Mouse (Mus musculus) hindbrain, embryonic 15.5 days (tissue): ENCODE data around the gene Nt5c2. TPM values are rescaled to one million over a fixed set of nuclear protein-coding genes. Genes with fewer than 3 reads are reported as not detected.
"Not testable (repeated sequence)": the region's sequence is repeated elsewhere in the genome, so short reads cannot be mapped to it uniquely, and the experiment has no call there.

Source experiments
- ATAC-seq: fragments of 200-750 bp; cut with Nextera tagmentation; 2 replicates; pipeline ENCODE4 v1.8.0; 2017; ENCODE audit warnings: low read depth, moderate number of reproducible peaks, moderate TSS enrichment; ENCODE audit not compliant: low FRiP score
- H3K27ac ChIP-seq: fragments of 300-500 bp; sonication (generic); replicated peaks from 2 replicates; pipeline ENCODE4 v1.5.1; 2015; ENCODE audit warnings: mild to moderate bottlenecking, inconsistent platforms
- H3K27me3 ChIP-seq: fragments of 300-500 bp; sonication (generic); 2 replicates; pipeline ENCODE4 v1.6.1; 2015; ENCODE audit warnings: control low read depth, inconsistent platforms
- H3K36me3 ChIP-seq: fragments of 300-500 bp; sonication (generic); 2 replicates; pipeline ENCODE4 v1.6.1; 2015; ENCODE audit warnings: control low read depth, inconsistent platforms
- H3K4me1 ChIP-seq: fragments of 300-500 bp; sonication (generic); replicated peaks from 2 replicates; pipeline ENCODE4 v1.6.1; 2015; ENCODE audit warnings: control low read depth, inconsistent platforms
- H3K4me2 ChIP-seq: fragments of 300-500 bp; sonication (generic); 2 replicates; pipeline ENCODE4 v1.6.1; 2015; ENCODE audit warnings: moderate library complexity, mild to moderate bottlenecking, inconsistent platforms
- H3K4me3 ChIP-seq: fragments of 300-500 bp; sonication (generic); 2 replicates; pipeline ENCODE4 v1.5.1; 2015; ENCODE audit warnings: mild to moderate bottlenecking, inconsistent platforms
- H3K9ac ChIP-seq: fragments of 300-500 bp; sonication (generic); 2 replicates; pipeline ENCODE4 v1.6.1; 2015; ENCODE audit warnings: inconsistent platforms
- H3K9me3 ChIP-seq: fragments of 300-500 bp; sonication (generic); 2 replicates; pipeline ENCODE4 v1.6.1; 2016; ENCODE audit warnings: control low read depth, inconsistent platforms
- WGBS: fragments of 180-500 bp; shearing (Covaris S2); methylation state at CpG from one replicate; pipeline ENCODE4 v1.1.7; 2015; 5-methylcytosine and 5-hydroxymethylcytosine counted together
- polyA plus RNA-seq: library from polyadenylated mRNA; unstranded; fragments of >200 nt; fragmentation: Nextera tagmentation; extraction: Ambion mirVana; gene quantifications from 2 replicates; pipeline ENCODE4 v1.2.1, GENCODE M21; 2015

Nt5c2 gene
- polyA plus RNA-seq, 1 experiment from 2014 or later = 74.1 TPM

- Histone ChIP-seq H3K4me1 (peaks cover under 1% of the 10 kb centered on the region; the same call in 1 of the 2 replicates), H3K9me3 (no peaks in the 10 kb centered on the region), H3K27ac (no peak overlapping the region), H3K27me3 (no peaks in the 10 kb centered on the region), H3K36me3 (no peaks in the 10 kb centered on the region), H3K4me2 (no peak overlapping the region), H3K4me3 (no peak overlapping the region), H3K9ac (no peak overlapping the region)
- WGBS = 59% methylated on average over 14 of the region's 14 CpGs
- no peak for ATAC-seq
Observed at GRCm38 (mm10) chr19:46983352-46983965, 31.5 kb downstream of the Nt5c2 start.

DNA sequence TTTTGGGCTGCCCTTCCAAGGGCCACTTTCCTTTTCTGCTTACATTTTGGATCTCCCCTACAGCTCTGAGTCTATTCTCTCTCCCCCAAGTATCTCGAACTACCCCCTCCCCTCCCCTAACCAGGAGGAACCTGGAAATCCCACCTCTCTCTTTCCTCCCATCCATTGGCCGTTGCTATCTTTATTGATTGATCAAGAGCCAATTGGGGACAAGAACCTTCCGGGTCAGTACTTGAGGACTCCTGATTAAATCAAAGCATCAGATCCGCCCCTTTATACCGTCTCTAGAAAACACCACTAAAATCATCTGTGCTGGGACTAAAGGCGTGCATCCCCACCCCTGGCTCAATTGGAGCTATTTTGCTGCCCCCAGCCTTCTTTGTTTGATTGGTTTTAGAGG is 33.5 kb downstream of the Nt5c2 start:
- Histone ChIP-seq H3K4me3 (no peak overlapping the region), H3K36me3 (no peaks in the 10 kb centered on the region), H3K27ac (no peak overlapping the region), H3K4me1 (no peaks in the 10 kb centered on the region), H3K9me3 (no peaks in the 10 kb centered on the region), H3K9ac (no peak overlapping the region), H3K4me2 (no peak overlapping the region), H3K27me3 (no peaks in the 10 kb centered on the region)
- 38% methylated on average over 6 of the region's 6 CpGs for WGBS
- ATAC-seq = 0 out of 2 replicates have a peak, but pooled peaks have one; percentile 19

- Histone ChIP-seq H3K9me3 (no peaks in the 10 kb centered on the region), H3K4me3 (no peak overlapping the region), H3K9ac (no peak overlapping the region), H3K36me3 (no peaks in the 10 kb centered on the region), H3K4me2 (no peak overlapping the region), H3K4me1 (no peaks in the 10 kb centered on the region), H3K27me3 (no peaks in the 10 kb centered on the region), H3K27ac (no peak overlapping the region)
- ATAC-seq = no peak
- 72% methylated on average over 3 of the region's 3 CpGs for WGBS
Observed at GRCm38 (mm10) chr19:46979781-46980105, 35.2 kb downstream of the Nt5c2 start.

- Histone ChIP-seq H3K4me3 (no peak overlapping the region), H3K27me3 (no peaks in the 10 kb centered on the region), H3K4me1 (no peaks in the 10 kb centered on the region), H3K36me3 (no peaks in the 10 kb centered on the region), H3K9ac (no peak overlapping the region), H3K27ac (no peak overlapping the region), H3K4me2 (no peak overlapping the region), H3K9me3 (no peaks in the 10 kb centered on the region)
- 83% methylated on average over 17 of the region's 17 CpGs for WGBS
- ATAC-seq = no peak
Observed at GRCm38 (mm10) chr19:46978920-46979780, 35.8 kb downstream of the Nt5c2 start.

DNA sequence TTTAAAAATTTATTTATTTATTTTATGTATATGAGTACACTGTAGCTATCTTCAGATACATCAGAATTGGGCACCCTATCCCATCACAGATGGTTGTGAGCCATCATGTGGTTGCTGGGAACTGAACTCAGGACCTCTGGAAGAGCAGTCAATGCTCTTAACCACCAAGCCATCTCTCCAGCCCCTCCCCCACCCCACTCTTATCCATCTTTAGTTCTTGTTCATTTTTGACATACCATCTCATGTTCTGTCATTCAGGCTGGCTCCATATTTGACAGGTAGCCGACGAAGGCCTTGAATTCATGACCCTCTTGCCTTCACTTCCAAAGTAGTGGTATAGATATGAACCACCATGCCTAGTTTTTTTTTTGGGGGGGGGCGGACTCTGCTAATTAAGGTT is 36.9 kb downstream of the Nt5c2 start:
- 96% methylated on average over 3 of the region's 3 CpGs for WGBS
- not testable (repeated sequence) for H3K4me3 ChIP-seq, H3K4me2 ChIP-seq, H3K27ac ChIP-seq, H3K36me3 ChIP-seq, H3K9me3 ChIP-seq, H3K9ac ChIP-seq, ATAC-seq, H3K27me3 ChIP-seq, H3K4me1 ChIP-seq

DNA sequence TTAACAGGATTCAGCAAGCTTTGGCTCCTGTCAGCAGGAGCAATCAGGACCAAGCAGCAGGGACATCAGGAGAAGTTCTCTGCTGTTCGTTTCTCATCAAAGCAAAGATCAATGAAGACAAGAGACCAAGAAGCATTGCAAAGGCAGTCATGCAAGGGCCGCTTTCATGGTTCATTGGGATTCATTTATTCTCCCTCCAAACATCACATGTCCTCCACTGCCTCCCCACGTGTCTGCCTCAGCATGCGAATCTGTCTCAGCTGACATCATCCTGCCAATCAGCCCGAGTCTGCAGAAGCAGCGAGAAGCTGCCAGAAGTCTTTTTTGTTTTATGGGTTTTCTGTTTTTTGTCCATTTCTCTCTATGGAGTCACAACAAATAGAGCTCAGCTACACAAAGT is 37.5 kb downstream of the Nt5c2 start:
- Histone ChIP-seq H3K36me3 (no peaks in the 10 kb centered on the region), H3K27ac (no peak overlapping the region), H3K9ac (no peak overlapping the region), H3K9me3 (no peaks in the 10 kb centered on the region), H3K4me3 (no peak overlapping the region), H3K27me3 (no peaks in the 10 kb centered on the region), H3K4me1 (peaks cover 1% of the 10 kb centered on the region; the same call in 1 of the 2 replicates), H3K4me2 (no peak overlapping the region)
- ATAC-seq = no peak
- WGBS = 14% methylated on average over 6 of the region's 6 CpGs

DNA sequence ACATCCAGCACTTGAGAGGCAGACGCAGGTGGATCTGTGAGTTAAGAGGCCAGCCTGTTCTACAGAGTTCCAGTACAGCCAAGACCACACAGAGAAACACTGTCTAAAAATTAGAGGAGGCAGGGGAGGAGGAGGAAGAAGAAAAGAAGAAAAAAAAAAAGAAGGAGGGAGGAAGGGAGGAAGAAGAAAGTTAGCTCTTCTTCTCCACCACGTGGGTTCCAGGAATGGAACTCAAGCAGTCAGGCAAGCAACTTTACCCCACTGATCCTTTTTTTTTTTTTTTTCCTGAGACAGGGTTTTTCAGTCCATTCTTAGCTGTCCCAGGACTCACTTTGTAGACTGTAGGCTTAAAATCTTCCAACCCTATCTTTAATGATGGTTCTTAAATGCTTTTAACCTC is 38.2 kb downstream of the Nt5c2 start:
- Histone ChIP-seq H3K9ac (no peak overlapping the region), H3K9me3 (no peaks in the 10 kb centered on the region), H3K27me3 (no peaks in the 10 kb centered on the region), H3K27ac (no peak overlapping the region), H3K4me2 (no peak overlapping the region), H3K36me3 (no peaks in the 10 kb centered on the region), H3K4me3 (no peak overlapping the region), H3K4me1 (peaks cover 9% of the 10 kb centered on the region)
- 63% methylated on average over 2 of the region's 2 CpGs for WGBS
- no peak for ATAC-seq

DNA sequence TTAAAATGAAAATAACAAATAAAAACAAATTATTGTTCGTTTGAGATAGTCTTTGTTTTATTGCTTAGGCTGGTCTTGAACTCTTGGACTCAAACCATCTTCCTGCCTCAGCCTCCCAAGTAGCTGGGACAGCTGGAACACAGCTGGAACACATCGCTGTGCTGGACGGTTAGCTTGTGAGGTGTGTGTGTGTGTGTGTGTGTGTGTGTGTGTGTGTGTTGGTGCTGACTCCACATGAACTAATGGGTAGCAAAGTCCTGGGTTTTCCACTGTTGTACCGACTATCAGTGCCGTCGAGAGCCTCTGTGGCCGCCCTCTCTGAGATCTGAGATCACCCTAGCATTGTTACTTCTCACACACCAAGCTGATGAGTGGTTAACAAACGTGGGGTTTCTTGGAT is 39.0 kb downstream of the Nt5c2 start:
- Histone ChIP-seq H3K4me2 (no peak overlapping the region), H3K4me3 (no peak overlapping the region), H3K4me1 (peaks cover 16% of the 10 kb centered on the region), H3K27ac (no peak overlapping the region), H3K27me3 (no peaks in the 10 kb centered on the region), H3K9ac (no peak overlapping the region), H3K36me3 (no peaks in the 10 kb centered on the region), H3K9me3 (no peaks in the 10 kb centered on the region)
- WGBS = 88% methylated on average over 8 of the region's 8 CpGs
- ATAC-seq = no peak

GRCm38 (mm10) chr19:46975565-46975964 is 39.4 kb downstream of the Nt5c2 start:
- Histone ChIP-seq H3K4me1 (peaks cover 20% of the 10 kb centered on the region), H3K4me2 (no peak overlapping the region), H3K9me3 (no peaks in the 10 kb centered on the region), H3K27me3 (no peaks in the 10 kb centered on the region), H3K4me3 (no peak overlapping the region), H3K36me3 (no peaks in the 10 kb centered on the region), H3K27ac (no peak overlapping the region), H3K9ac (no peak overlapping the region)
- WGBS = 67% methylated on average over 4 of the region's 4 CpGs
- ATAC-seq = no peak

- Histone ChIP-seq H3K9ac (no peak overlapping the region), H3K27me3 (no peaks in the 10 kb centered on the region), H3K27ac (peak overlapping the region; percentile 78), H3K36me3 (no peaks in the 10 kb centered on the region), H3K4me3 (no peak overlapping the region), H3K9me3 (no peaks in the 10 kb centered on the region), H3K4me1 (peaks cover 22% of the 10 kb centered on the region), H3K4me2 (no peak overlapping the region)
- peak; percentile 43 for ATAC-seq
- 84% methylated on average over 3 of the region's 3 CpGs for WGBS
Observed at GRCm38 (mm10) chr19:46972159-46972558, 42.8 kb downstream of the Nt5c2 start.

DNA sequence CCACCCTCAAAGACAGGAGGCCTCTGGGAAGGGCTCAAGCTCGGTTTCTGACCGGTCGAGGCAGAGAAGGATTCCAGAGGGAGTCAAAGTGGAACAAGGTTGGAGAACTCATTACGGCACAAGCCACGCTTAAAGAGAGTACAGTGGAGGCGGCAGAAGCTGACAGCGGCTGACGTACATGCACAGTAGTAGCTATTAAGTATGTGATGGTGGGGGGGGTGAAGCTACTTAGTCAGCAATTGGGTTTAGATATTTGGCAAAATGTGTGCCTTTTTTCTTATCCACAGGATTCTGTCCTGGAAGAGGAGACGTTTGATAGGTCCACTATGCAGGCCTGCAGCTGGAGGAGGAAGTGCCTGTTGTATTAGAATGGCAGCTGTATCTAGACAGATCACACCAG is 43.2 kb downstream of the Nt5c2 start:
- 34% methylated on average over 9 of the region's 9 CpGs for WGBS
- 0 out of 2 replicates have a peak overlapping the region, but pooled peaks have one; percentile 6 for H3K4me2 ChIP-seq

GRCm38 (mm10) chr19:46971051-46971689 is 43.8 kb downstream of the Nt5c2 start:
- Histone ChIP-seq H3K4me3 (no peak overlapping the region), H3K4me1 (peaks cover 22% of the 10 kb centered on the region), H3K4me2 (0 out of 2 replicates have a peak overlapping the region, but pooled peaks have one; percentile 6), H3K27me3 (no peaks in the 10 kb centered on the region), H3K9me3 (no peaks in the 10 kb centered on the region), H3K36me3 (no peaks in the 10 kb centered on the region), H3K9ac (no peak overlapping the region), H3K27ac (peak overlapping the region; percentile 78)
- peak; percentile 70; the same call in 1 of the 2 replicates for ATAC-seq
- 23% methylated on average over 8 of the region's 8 CpGs for WGBS

More for the DNA sequence above, 43.2 kb downstream of the Nt5c2 start:
- H3K36me3 ChIP-seq = no peaks in the 10 kb centered on the region
- H3K9ac ChIP-seq = no peak overlapping the region
- H3K4me3 ChIP-seq = no peak overlapping the region
- H3K27ac ChIP-seq = peak overlapping the region; percentile 78
- no peaks in the 10 kb centered on the region for H3K27me3 ChIP-seq
- H3K4me1 ChIP-seq = peaks cover 22% of the 10 kb centered on the region
- no peaks in the 10 kb centered on the region for H3K9me3 ChIP-seq
- peak; percentile 43 for ATAC-seq
